ENCODE assay signal across 7 mouse cellular contexts in the genomic region with DNA sequence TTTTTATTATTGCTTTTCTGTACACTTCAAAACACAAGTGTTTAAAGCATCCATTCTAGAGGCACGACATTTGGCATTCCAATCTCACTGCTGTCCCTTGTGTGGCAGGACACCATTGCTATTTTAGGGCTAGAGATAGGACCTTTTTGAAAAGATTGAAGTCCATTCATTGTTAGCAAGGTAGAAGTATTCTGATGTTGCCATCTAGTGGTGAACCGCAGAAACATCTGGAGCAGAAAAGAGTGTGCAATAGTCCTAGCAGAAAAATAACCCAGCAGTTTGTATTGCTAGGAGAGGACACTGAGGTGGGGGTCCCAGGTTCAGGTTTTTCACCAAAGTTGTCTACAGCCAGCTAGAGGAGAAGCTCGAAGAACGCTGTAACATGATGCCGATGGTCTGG. TPM values are rescaled to one million over a fixed set of nuclear protein-coding genes. Genes with fewer than 3 reads are reported as not detected.
DNase-seq lines count a peak whose midpoint lies in the region; ATAC-seq lines count a peak whose summit lies in the region.

No protein-coding gene starts in this region.

- 5% methylated on average over 5 of the region's 5 CpGs for WGBS in hindbrain, embryonic 11.5 days
- WGBS in hindbrain, embryonic 12.5 days = 9% methylated on average over 5 of the region's 5 CpGs
- WGBS in embryonic facial prominence, embryonic 14.5 days = 7% methylated on average over 5 of the region's 5 CpGs
- WGBS in intestine, embryonic 16.5 days = 6% methylated on average over 5 of the region's 5 CpGs

- H3K4me1 ChIP-seq in hindbrain, embryonic 11.5 days (replicated peaks; ENCODE audit: control insufficient read depth, insufficient read depth, low read length) = peaks cover 4% of the 10 kb centered on the region
- H3K4me1 ChIP-seq in hindbrain, embryonic 12.5 days = peaks cover 30% of the 10 kb centered on the region
- H3K4me1 ChIP-seq in embryonic facial prominence, embryonic 14.5 days (ENCODE audit: control insufficient read depth, insufficient read depth, low read length) = peaks cover 45% of the 10 kb centered on the region
- H3K4me1 ChIP-seq in intestine, embryonic 16.5 days (ENCODE audit: control insufficient read depth, insufficient read depth, low read length) = peaks cover 27% of the 10 kb centered on the region

- DNase-seq in hindbrain, embryonic 11.5 days (ENCODE audit: low spot score) = peak; percentile 65
- peak; percentile 87 for DNase-seq in 3T3-L1 (ENCODE audit: low read depth, low spot score)
- peak; percentile 48 for DNase-seq in CD4-positive helper T cell, adult 2 months (ENCODE audit: low read depth, low spot score)
- DNase-seq in embryonic facial prominence, embryonic 14.5 days (ENCODE audit: low spot score) = peak; percentile 81
- no peak for DNase-seq in left cerebral cortex, adult 11 months (ENCODE audit: low spot score)

- H3K27ac ChIP-seq in hindbrain, embryonic 11.5 days (ENCODE audit: low read depth, low read length) = no peak overlapping the region
- no peak overlapping the region for H3K27ac ChIP-seq in hindbrain, embryonic 12.5 days
- no peak overlapping the region for H3K27ac ChIP-seq in embryonic facial prominence, embryonic 14.5 days (replicated peaks; ENCODE audit: low read depth, low read length)
- H3K27ac ChIP-seq in intestine, embryonic 16.5 days (ENCODE audit: low read length) = no peak overlapping the region

- H3K9ac ChIP-seq in hindbrain, embryonic 11.5 days (ENCODE audit: low read depth, low read length) = no peak overlapping the region
- no peak overlapping the region for H3K9ac ChIP-seq in hindbrain, embryonic 12.5 days
- no peak overlapping the region for H3K9ac ChIP-seq in embryonic facial prominence, embryonic 14.5 days (ENCODE audit: low read depth, low read length)
- H3K9ac ChIP-seq in intestine, embryonic 16.5 days (ENCODE audit: low read depth, low read length) = no peak overlapping the region

- peaks cover 29% of the 10 kb centered on the region for H3K27me3 ChIP-seq in hindbrain, embryonic 11.5 days (ENCODE audit: control insufficient read depth, insufficient read depth, low read length)
- H3K27me3 ChIP-seq in hindbrain, embryonic 12.5 days = peaks cover 71% of the 10 kb centered on the region
- no peaks in the 10 kb centered on the region for H3K27me3 ChIP-seq in embryonic facial prominence, embryonic 14.5 days (replicated peaks; ENCODE audit: control insufficient read depth, insufficient read depth, low read length)
- peaks cover 8% of the 10 kb centered on the region for H3K27me3 ChIP-seq in intestine, embryonic 16.5 days (replicated peaks; ENCODE audit: control insufficient read depth, insufficient read depth, low read length)

- no peaks in the 10 kb centered on the region for H3K36me3 ChIP-seq in hindbrain, embryonic 11.5 days (ENCODE audit: control insufficient read depth, insufficient read depth, low read length)
- no peaks in the 10 kb centered on the region for H3K36me3 ChIP-seq in hindbrain, embryonic 12.5 days
- peaks cover 15% of the 10 kb centered on the region for H3K36me3 ChIP-seq in embryonic facial prominence, embryonic 14.5 days (ENCODE audit: control insufficient read depth, insufficient read depth, low read length)
- H3K36me3 ChIP-seq in intestine, embryonic 16.5 days (ENCODE audit: control insufficient read depth, insufficient read depth, low read length) = no peaks in the 10 kb centered on the region

- no peaks in the 10 kb centered on the region for H3K9me3 ChIP-seq in hindbrain, embryonic 11.5 days (ENCODE audit: control insufficient read depth, low read length)
- no peaks in the 10 kb centered on the region for H3K9me3 ChIP-seq in hindbrain, embryonic 12.5 days (replicated peaks)
- no peaks in the 10 kb centered on the region for H3K9me3 ChIP-seq in embryonic facial prominence, embryonic 14.5 days (ENCODE audit: control insufficient read depth, low read length)
- H3K9me3 ChIP-seq in intestine, embryonic 16.5 days (ENCODE audit: control insufficient read depth, low read length) = no peaks in the 10 kb centered on the region

- no peak overlapping the region for H3K4me3 ChIP-seq in hindbrain, embryonic 11.5 days (ENCODE audit: low read depth, low read length)
- no peak overlapping the region for H3K4me3 ChIP-seq in hindbrain, embryonic 12.5 days
- no peak overlapping the region for H3K4me3 ChIP-seq in embryonic facial prominence, embryonic 14.5 days (ENCODE audit: low read depth, low read length)
- no peak overlapping the region for H3K4me3 ChIP-seq in intestine, embryonic 16.5 days (ENCODE audit: low read length)

- ATAC-seq in hindbrain, embryonic 11.5 days (ENCODE audit: low FRiP score) = no peak
- no peak for ATAC-seq in hindbrain, embryonic 12.5 days (ENCODE audit: low FRiP score)
- ATAC-seq in embryonic facial prominence, embryonic 14.5 days (ENCODE audit: low read depth) = no peak
- ATAC-seq in intestine, embryonic 16.5 days = no peak

- no peak overlapping the region for H3K4me2 ChIP-seq in hindbrain, embryonic 11.5 days (replicated peaks; ENCODE audit: low read depth, low read length)
- H3K4me2 ChIP-seq in hindbrain, embryonic 12.5 days (replicated peaks) = no peak overlapping the region
- no peak overlapping the region for H3K4me2 ChIP-seq in embryonic facial prominence, embryonic 14.5 days (ENCODE audit: low read depth, low read length)
- H3K4me2 ChIP-seq in intestine, embryonic 16.5 days (ENCODE audit: low read depth, low read length) = no peak overlapping the region

RNA-seq across cellular contexts. Expression of gene Scarf2, which starts 15.0 kb away (rescaled TPM):
- 6.4 and 7.2 TPM in 2 replicates for polyA plus RNA-seq in hindbrain, embryonic 11.5 days (2014; fragmentation: Nextera tagmentation; extraction: Ambion mirVana)
- 21.0 and 26.5 TPM in 2 replicates for polyA plus RNA-seq in hindbrain, embryonic 12.5 days (2016; fragmentation: Nextera tagmentation; extraction: Ambion mirVana)
- polyA plus RNA-seq in embryonic facial prominence, embryonic 14.5 days (2014; fragmentation: Nextera tagmentation; extraction: Ambion mirVana) = 34.5 and 35.8 TPM in 2 replicates
- polyA plus RNA-seq in intestine, embryonic 16.5 days (2015; fragmentation: Nextera tagmentation; extraction: Ambion mirVana) = 4.4 and 5.7 TPM in 2 replicates

RNA-seq across cellular contexts. Expression of gene B830017H08Rik, which starts 20.8 kb away (rescaled TPM):
- 0.20 and 0.49 TPM in 2 replicates for polyA plus RNA-seq in hindbrain, embryonic 11.5 days (2014; fragmentation: Nextera tagmentation; extraction: Ambion mirVana)
- polyA plus RNA-seq in hindbrain, embryonic 12.5 days (2016; fragmentation: Nextera tagmentation; extraction: Ambion mirVana) = 0.93 and 1.0 TPM in 2 replicates
- polyA plus RNA-seq in embryonic facial prominence, embryonic 14.5 days (2014; fragmentation: Nextera tagmentation; extraction: Ambion mirVana) = 0.26 and 0.46 TPM in 2 replicates
- not detected in 2 replicates for polyA plus RNA-seq in intestine, embryonic 16.5 days (2015; fragmentation: Nextera tagmentation; extraction: Ambion mirVana)

RNA-seq across cellular contexts. Expression of gene Car15, which starts 26.0 kb away (rescaled TPM):
- polyA plus RNA-seq in hindbrain, embryonic 11.5 days (2014; fragmentation: Nextera tagmentation; extraction: Ambion mirVana) = 1.8 and 2.9 TPM in 2 replicates
- polyA plus RNA-seq in hindbrain, embryonic 12.5 days (2016; fragmentation: Nextera tagmentation; extraction: Ambion mirVana) = 3.5 and 4.1 TPM in 2 replicates
- 2.4 and 3.0 TPM in 2 replicates for polyA plus RNA-seq in embryonic facial prominence, embryonic 14.5 days (2014; fragmentation: Nextera tagmentation; extraction: Ambion mirVana)
- 1.1 and 1.2 TPM in 2 replicates for polyA plus RNA-seq in intestine, embryonic 16.5 days (2015; fragmentation: Nextera tagmentation; extraction: Ambion mirVana)

RNA-seq across cellular contexts. Expression of gene Klhl22, which starts 52.7 kb away (rescaled TPM):
- polyA plus RNA-seq in hindbrain, embryonic 11.5 days (2014; fragmentation: Nextera tagmentation; extraction: Ambion mirVana) = 44.8 and 45.0 TPM in 2 replicates
- 63.9 and 64.7 TPM in 2 replicates for polyA plus RNA-seq in hindbrain, embryonic 12.5 days (2016; fragmentation: Nextera tagmentation; extraction: Ambion mirVana)
- 77.1 and 90.9 TPM in 2 replicates for polyA plus RNA-seq in embryonic facial prominence, embryonic 14.5 days (2014; fragmentation: Nextera tagmentation; extraction: Ambion mirVana)
- 56.5 and 59.2 TPM in 2 replicates for polyA plus RNA-seq in intestine, embryonic 16.5 days (2015; fragmentation: Nextera tagmentation; extraction: Ambion mirVana)
